Mouse (Mus musculus) small intestine, adult 2 months (tissue): ENCODE measurements around the gene Smc2.
"Not testable (repeated sequence)": the region's sequence is repeated elsewhere in the genome, so short reads cannot be mapped to it uniquely, and the experiment has no call there.

Experiments used
- CTCF ChIP-seq: fragments of 200-500 bp; IDR thresholded peaks from 2 replicates; pipeline ENCODE4 v1.5.1; 2012; ENCODE audit warnings: low read depth, mild to moderate bottlenecking, control low read depth, inconsistent platforms, low read length, moderate library complexity, mixed read lengths; ENCODE audit not compliant: insufficient replicate concordance, insufficient read length; ENCODE audit errors: extremely low read depth
- POLR2A ChIP-seq: fragments of 200-500 bp; IDR thresholded peaks from 2 replicates; pipeline ENCODE4 v1.6.1; 2012; ENCODE audit warnings: low read depth, mild to moderate bottlenecking, control low read depth, inconsistent platforms, low read length, moderate library complexity

- not testable (repeated sequence) for TF ChIP-seq POLR2A, CTCF
Observed at GRCm38 (mm10) chr4:52497144-52497543, 58.1 kb downstream of the Smc2 start, which contains the start of gene Vma21-ps.
